Mouse (Mus musculus): ENCODE results near the gene Ccr10.
A peak's percentile ranks its signal among the peaks of the same experiment; 100 is the strongest.
"Not testable (repeated sequence)": the region's sequence is repeated elsewhere in the genome, so short reads cannot be mapped to it uniquely, and the experiment has no call there.

Ccr10 gene

GRCm38 (mm10) chr11:101171721-101172433 is 3.4 kb downstream of the Ccr10 start:
- DNase-seq (ENCODE audit: low spot score in 2 of 2): peak; percentile 43 to 49

- DNase-seq (ENCODE audit: low spot score in 2 of 2): peak; percentile 88 to 91
These were observed 4.2 kb downstream of the Ccr10 start, which contains the start of gene Plekhh3 for GRCm38 (mm10) chr11:101170811-101171610. Gene Plekhh3, minus strand, starts transcription at chr11:101171351.

- DNase-seq (ENCODE audit: low spot score in 2 of 2): no peak
These were observed 4.9 kb downstream of the Ccr10 start, which contains the start of gene Cntnap1 for GRCm38 (mm10) chr11:101170354-101170810. Gene Cntnap1, plus strand, starts transcription at chr11:101170523.

- DNase-seq (ENCODE audit: low spot score in 2 of 2): no peak
These were observed 5.7 kb downstream of the Ccr10 start for GRCm38 (mm10) chr11:101169301-101170107.

- no peak for DNase-seq (ENCODE audit: low spot score in 2 of 2)
These were observed 6.8 kb downstream of the Ccr10 start for GRCm38 (mm10) chr11:101168301-101168980.

GRCm38 (mm10) chr11:101167963-101168300 is 7.3 kb downstream of the Ccr10 start:
- DNase-seq (ENCODE audit: low spot score in 2 of 2): no peak

- DNase-seq (ENCODE audit: low spot score in 2 of 2): no peak
These were observed 7.9 kb downstream of the Ccr10 start for GRCm38 (mm10) chr11:101167211-101167962.

- no peak for DNase-seq (ENCODE audit: low spot score in 2 of 2)
These were observed 8.9 kb downstream of the Ccr10 start for GRCm38 (mm10) chr11:101166357-101166756.

- no peak for DNase-seq (ENCODE audit: low spot score in 2 of 2)
These were observed 10.3 kb downstream of the Ccr10 start for GRCm38 (mm10) chr11:101164677-101165580.

GRCm38 (mm10) chr11:101164351-101164665 is 10.9 kb downstream of the Ccr10 start:
- no peak for DNase-seq (ENCODE audit: low spot score in 2 of 2)

- DNase-seq (ENCODE audit: low spot score in 2 of 2): no peak
These were observed 11.5 kb downstream of the Ccr10 start for GRCm38 (mm10) chr11:101163476-101164350.

GRCm38 (mm10) chr11:101162772-101163171 is 12.5 kb downstream of the Ccr10 start:
- DNase-seq (ENCODE audit: low spot score in 2 of 2): no peak

GRCm38 (mm10) chr11:101162301-101162700 is 12.9 kb downstream of the Ccr10 start:
- no peak for DNase-seq (ENCODE audit: low spot score in 2 of 2)

- no peak for DNase-seq (ENCODE audit: low spot score in 2 of 2)
These were observed 13.7 kb downstream of the Ccr10 start for GRCm38 (mm10) chr11:101161551-101161950.

- DNase-seq (ENCODE audit: low spot score in 2 of 2): not testable (repeated sequence)
These were observed 14.2 kb downstream of the Ccr10 start for GRCm38 (mm10) chr11:101160981-101161505.

- DNase-seq (ENCODE audit: low spot score in 2 of 2): not testable (repeated sequence)
These were observed 15.1 kb downstream of the Ccr10 start for GRCm38 (mm10) chr11:101160151-101160550.

GRCm38 (mm10) chr11:101155728-101156371 is 19.4 kb downstream of the Ccr10 start, which contains the start of gene Tubg2:
Gene Tubg2, plus strand, starts transcription at chr11:101155907.
- peak in 1 of 2 experiments; percentile 56 for DNase-seq (ENCODE audit: low spot score in 2 of 2)

- DNase-seq (ENCODE audit: low spot score in 2 of 2): no peak
These were observed 20.1 kb downstream of the Ccr10 start for GRCm38 (mm10) chr11:101155151-101155550.
